Comparison of ENCODE assay signal across 16 mouse cellular contexts in genomic region chr7:65115366-65115765, GRCm38 (mm10). TPM values are rescaled to one million over a fixed set of nuclear protein-coding genes. Genes with fewer than 3 reads are reported as not detected.
"Had no signal": no experiment of that assay in that cellular context is flagged by ENCODE, and none has a peak within 500 bp of the region (broad histone marks: within the 10 kb centered on the region; RNA-seq: fewer than 3 reads in every experiment).

No protein-coding gene starts in this region.

- H3K9me3 ChIP-seq: neural tube, embryonic 15.5 days; stomach, embryonic 15.5 days had no signal

- H3K27ac ChIP-seq: neural tube, embryonic 15.5 days; stomach, embryonic 15.5 days; stomach, postnatal 0 days had no signal

- H3K27me3 ChIP-seq: neural tube, embryonic 15.5 days; stomach, embryonic 15.5 days had no signal

- H3K9ac ChIP-seq: neural tube, embryonic 15.5 days; stomach, embryonic 15.5 days had no signal

- H3K4me3 ChIP-seq: neural tube, embryonic 15.5 days; stomach, embryonic 15.5 days had no signal

- H3K4me2 ChIP-seq: neural tube, embryonic 15.5 days; stomach, embryonic 15.5 days had no signal

- H3K36me3 ChIP-seq: neural tube, embryonic 15.5 days; stomach, embryonic 15.5 days had no signal

- H3K4me1 ChIP-seq: neural tube, embryonic 15.5 days; stomach, embryonic 15.5 days had no signal

- DNase-seq: retina, postnatal 1 day; right cerebral cortex, adult 18-20 months; right cerebral cortex, postnatal 14 days; right cerebral cortex, postnatal 25 days; right cerebral cortex, postnatal 4 days; spleen, adult 18-20 months; thymus, adult 18-20 months; thymus, adult 2 months; thymus, postnatal 14 days; thymus, postnatal 25 days; thymus, postnatal 36 days; thymus, postnatal 4 days had no signal

RNA-seq across cellular contexts. Expression of gene Fam189a1, which starts 41.0 kb away (rescaled TPM):
- total RNA-seq: neutrophil, adult 5-6 weeks had no signal
